Mouse (Mus musculus): ENCODE data around the gene Gna15. TPM values are rescaled to one million over a fixed set of nuclear protein-coding genes. Genes with fewer than 3 reads are reported as not detected.
A peak's percentile ranks its signal among the peaks of the same experiment; 100 is the strongest.

Gene Gna15
- polyA plus RNA-seq, 1 experiment from 2014 or later = 1.1 TPM

DNA sequence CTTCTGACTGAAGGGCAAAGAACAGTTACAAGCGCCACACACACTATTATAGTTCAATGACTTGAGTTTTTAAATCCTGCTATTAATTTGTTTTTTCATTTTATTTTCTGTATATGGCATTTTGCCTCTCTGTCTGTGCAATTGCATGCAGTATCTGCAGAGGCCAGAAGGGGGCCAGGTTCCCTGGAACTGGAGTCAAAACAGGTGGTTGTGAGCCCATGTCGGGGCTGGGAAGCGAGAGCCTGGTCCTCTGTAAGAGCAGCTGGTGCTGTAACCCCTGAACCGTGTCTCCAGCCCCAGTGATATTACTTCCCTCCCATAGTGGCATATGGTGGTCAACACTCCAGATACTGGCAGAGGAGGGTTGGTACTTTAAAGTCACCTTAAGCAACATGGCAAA lies 5.5 kb downstream of the Gna15 start:
- Histone ChIP-seq H3K4me1 (ENCODE audit: control insufficient read depth, insufficient read depth, low read depth, low read length) (no peaks in the 10 kb centered on the region), H3K9ac (ENCODE audit: low read depth, low read length) (no peak overlapping the region), H3K27ac (ENCODE audit: low read depth, low read length) (no peak overlapping the region), H3K4me3 (ENCODE audit: low read length) (no peak overlapping the region), H3K36me3 (ENCODE audit: control insufficient read depth, insufficient read depth, low read length) (no peaks in the 10 kb centered on the region), H3K4me2 (ENCODE audit: low read length) (no peak overlapping the region), H3K9me3 (ENCODE audit: control insufficient read depth, low read length) (no peaks in the 10 kb centered on the region), H3K27me3 (replicated peaks; ENCODE audit: control insufficient read depth, insufficient read depth, low read length) (peaks cover 5% of the 10 kb centered on the region; the same call in 1 of the 2 replicates)
- ATAC-seq = no peak
- WGBS = 13% methylated on average over 4 of the region's 4 CpGs

DNA sequence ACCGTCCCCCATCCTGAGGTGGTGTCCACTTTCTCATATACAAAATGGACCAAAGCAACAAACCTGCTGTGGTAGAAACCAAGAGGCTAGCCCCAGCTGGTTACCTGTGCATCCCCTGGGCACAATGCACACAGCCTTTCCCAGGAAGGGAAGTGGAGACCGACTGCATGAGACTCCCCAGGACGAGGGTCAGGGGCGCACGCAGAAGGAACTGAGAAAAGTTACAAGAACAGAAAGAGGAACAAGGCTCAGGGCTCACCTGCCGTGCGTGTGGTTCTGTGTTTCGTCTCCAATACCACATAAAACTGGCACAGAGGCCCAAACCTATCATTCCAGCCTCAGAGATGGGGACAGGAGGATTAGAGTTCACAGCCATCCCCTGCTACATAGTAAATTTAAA lies 6.8 kb downstream of the Gna15 start:
- peaks cover 4% of the 10 kb centered on the region; the same call in 1 of the 2 replicates for H3K27me3 ChIP-seq (replicated peaks; ENCODE audit: control insufficient read depth, insufficient read depth, low read length)
- no peaks in the 10 kb centered on the region for H3K9me3 ChIP-seq (ENCODE audit: control insufficient read depth, low read length)
- ATAC-seq = no peak
- H3K4me1 ChIP-seq (ENCODE audit: control insufficient read depth, insufficient read depth, low read depth, low read length) = no peaks in the 10 kb centered on the region
- H3K4me3 ChIP-seq (ENCODE audit: low read length) = no peak overlapping the region
- H3K36me3 ChIP-seq (ENCODE audit: control insufficient read depth, insufficient read depth, low read length) = no peaks in the 10 kb centered on the region
- H3K9ac ChIP-seq (ENCODE audit: low read depth, low read length) = no peak overlapping the region
- no peak overlapping the region for H3K27ac ChIP-seq (ENCODE audit: low read depth, low read length)
- 76% methylated on average over 8 of the region's 8 CpGs for WGBS
- no peak overlapping the region for H3K4me2 ChIP-seq (ENCODE audit: low read length)

DNA sequence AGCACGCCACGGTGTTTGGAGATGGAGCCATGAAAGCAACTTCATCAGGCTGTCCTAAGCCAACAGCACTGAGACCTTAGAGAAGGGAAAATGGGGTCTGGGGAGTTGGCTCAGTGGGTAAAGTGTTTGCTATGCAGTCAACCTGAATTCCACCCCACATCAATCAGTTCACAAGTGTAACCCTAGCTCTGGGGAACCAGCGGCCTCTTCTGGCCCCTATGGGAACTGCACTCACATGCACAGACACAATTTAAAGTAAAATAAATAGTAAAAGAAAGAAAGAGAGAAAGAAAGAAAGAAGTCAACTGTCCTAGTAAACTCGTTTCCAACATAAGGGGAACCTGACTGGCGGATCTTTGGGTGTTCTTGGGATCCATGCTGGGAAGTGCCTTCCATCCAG lies 10.2 kb downstream of the Gna15 start:
- Histone ChIP-seq H3K36me3 (ENCODE audit: control insufficient read depth, insufficient read depth, low read length) (no peaks in the 10 kb centered on the region), H3K27me3 (replicated peaks; ENCODE audit: control insufficient read depth, insufficient read depth, low read length) (peaks cover 6% of the 10 kb centered on the region; the same call in 1 of the 2 replicates), H3K9me3 (ENCODE audit: control insufficient read depth, low read length) (no peaks in the 10 kb centered on the region), H3K9ac (ENCODE audit: low read depth, low read length) (no peak overlapping the region), H3K4me2 (ENCODE audit: low read length) (no peak overlapping the region), H3K27ac (ENCODE audit: low read depth, low read length) (no peak overlapping the region), H3K4me3 (ENCODE audit: low read length) (no peak overlapping the region), H3K4me1 (ENCODE audit: control insufficient read depth, insufficient read depth, low read depth, low read length) (no peaks in the 10 kb centered on the region)
- WGBS = 87% methylated on average over 5 of the region's 5 CpGs
- no peak for ATAC-seq

DNA sequence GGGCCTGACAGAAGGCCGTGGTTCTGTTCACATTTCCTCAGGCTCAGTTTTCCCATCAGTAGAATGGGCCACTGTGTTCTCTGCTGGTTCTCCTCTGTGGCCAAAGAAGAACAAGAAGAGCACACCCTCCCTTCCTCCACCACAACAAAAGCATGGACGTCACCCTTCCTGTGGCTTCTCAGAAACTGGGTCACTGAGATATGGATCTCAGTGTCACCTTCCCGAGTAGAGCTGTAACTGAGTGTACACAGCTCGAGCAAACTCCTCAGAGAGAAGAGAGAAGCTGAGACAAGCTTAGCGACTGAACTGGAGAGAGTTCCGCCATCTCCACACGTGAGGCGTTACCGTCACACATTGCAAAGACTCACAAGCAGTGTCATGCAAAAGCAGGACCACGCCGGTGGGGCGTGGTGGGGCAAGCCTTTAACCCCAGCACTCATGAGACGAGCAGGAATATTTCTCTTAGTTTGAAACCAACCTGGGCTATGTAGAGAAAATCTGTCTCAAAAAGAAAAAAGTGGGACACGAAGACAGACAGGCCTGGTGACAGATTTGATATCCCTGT lies 13.7 kb downstream of the Gna15 start:
- Histone ChIP-seq H3K27me3 (replicated peaks; ENCODE audit: control insufficient read depth, insufficient read depth, low read length) (peaks cover 6% of the 10 kb centered on the region; the same call in 1 of the 2 replicates), H3K9me3 (ENCODE audit: control insufficient read depth, low read length) (no peaks in the 10 kb centered on the region), H3K9ac (ENCODE audit: low read depth, low read length) (no peak overlapping the region), H3K36me3 (ENCODE audit: control insufficient read depth, insufficient read depth, low read length) (no peaks in the 10 kb centered on the region), H3K27ac (ENCODE audit: low read depth, low read length) (no peak overlapping the region), H3K4me3 (ENCODE audit: low read length) (no peak overlapping the region), H3K4me2 (ENCODE audit: low read length) (no peak overlapping the region), H3K4me1 (ENCODE audit: control insufficient read depth, insufficient read depth, low read depth, low read length) (no peaks in the 10 kb centered on the region)
- no peak for ATAC-seq
- WGBS = 85% methylated on average over 14 of the region's 14 CpGs

DNA sequence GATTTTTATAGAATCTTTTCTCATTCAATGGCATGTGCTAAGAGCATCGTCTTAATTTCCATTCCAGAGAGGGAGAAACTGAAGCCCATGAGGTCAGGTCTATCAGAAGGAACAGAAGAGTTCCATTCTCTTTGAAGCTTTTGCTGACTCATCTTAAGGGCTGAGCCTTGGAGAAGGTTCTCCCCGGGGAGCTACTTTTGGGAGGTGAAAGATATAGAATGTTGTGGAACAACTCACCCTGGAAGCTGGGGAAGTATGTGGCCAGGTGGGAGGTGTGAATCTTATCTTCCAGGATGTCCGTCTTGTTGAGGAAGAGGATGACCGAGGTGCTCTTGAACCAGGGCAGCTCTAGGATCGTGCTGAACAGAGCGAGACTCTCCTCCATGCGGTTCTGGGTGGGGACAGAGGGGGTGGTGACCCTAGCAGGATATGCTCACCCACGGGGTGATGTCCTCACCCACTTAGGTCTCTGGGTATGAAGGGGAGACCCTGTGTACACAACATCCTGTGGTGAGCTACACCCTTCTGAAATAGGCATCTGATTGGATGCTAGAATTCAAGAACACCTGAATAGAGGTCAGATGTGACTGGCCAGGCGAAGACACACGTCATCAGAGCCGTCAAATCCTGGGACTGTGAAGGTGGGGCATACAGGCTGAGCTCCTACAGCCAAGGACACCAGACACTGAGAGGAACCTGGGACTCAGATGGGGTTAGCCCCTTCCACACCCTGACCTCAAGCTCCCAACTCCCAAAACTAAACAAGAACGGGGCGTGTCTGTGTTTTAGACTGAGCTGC lies 16.1 kb downstream of the Gna15 start:
- Histone ChIP-seq H3K9ac (ENCODE audit: low read depth, low read length) (no peak overlapping the region), H3K4me2 (ENCODE audit: low read length) (no peak overlapping the region), H3K27me3 (replicated peaks; ENCODE audit: control insufficient read depth, insufficient read depth, low read length) (peaks cover 6% of the 10 kb centered on the region; the same call in 1 of the 2 replicates), H3K27ac (ENCODE audit: low read depth, low read length) (no peak overlapping the region), H3K4me3 (ENCODE audit: low read length) (no peak overlapping the region), H3K9me3 (ENCODE audit: control insufficient read depth, low read length) (no peaks in the 10 kb centered on the region), H3K4me1 (ENCODE audit: control insufficient read depth, insufficient read depth, low read depth, low read length) (peaks cover 1% of the 10 kb centered on the region; the same call in 1 of the 2 replicates), H3K36me3 (ENCODE audit: control insufficient read depth, insufficient read depth, low read length) (no peaks in the 10 kb centered on the region)
- no peak for ATAC-seq
- 79% methylated on average over 13 of the region's 13 CpGs for WGBS

DNA sequence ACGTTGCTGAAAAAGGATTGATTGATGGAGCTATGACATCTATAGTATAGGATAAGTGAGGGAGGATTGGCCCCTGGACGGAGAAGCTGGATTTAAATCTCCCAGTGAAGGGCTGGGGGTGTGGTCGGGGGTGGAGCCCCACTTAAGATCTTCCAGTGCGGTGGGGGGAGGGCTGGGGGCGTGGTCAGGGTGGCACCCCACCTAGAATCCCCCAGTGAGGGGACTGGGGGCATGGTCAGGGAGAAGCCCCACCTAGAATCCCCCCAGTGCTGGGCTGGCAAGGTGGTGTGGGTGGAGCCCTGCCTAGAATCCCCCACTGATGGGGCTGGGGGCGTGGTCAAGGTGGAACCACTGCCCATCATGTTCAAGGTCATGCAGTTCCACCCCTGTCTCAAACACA lies 16.9 kb downstream of the Gna15 start:
- peaks cover 4% of the 10 kb centered on the region; the same call in 1 of the 2 replicates for H3K27me3 ChIP-seq (replicated peaks; ENCODE audit: control insufficient read depth, insufficient read depth, low read length)
- H3K4me2 ChIP-seq (ENCODE audit: low read length) = no peak overlapping the region
- peaks cover 3% of the 10 kb centered on the region; the same call in 1 of the 2 replicates for H3K4me1 ChIP-seq (ENCODE audit: control insufficient read depth, insufficient read depth, low read depth, low read length)
- WGBS = 36% methylated on average over 6 of the region's 6 CpGs
- H3K36me3 ChIP-seq (ENCODE audit: control insufficient read depth, insufficient read depth, low read length) = no peaks in the 10 kb centered on the region
- ATAC-seq = no peak
- no peak overlapping the region for H3K4me3 ChIP-seq (ENCODE audit: low read length)
- no peaks in the 10 kb centered on the region for H3K9me3 ChIP-seq (ENCODE audit: control insufficient read depth, low read length)
- H3K27ac ChIP-seq (ENCODE audit: low read depth, low read length) = no peak overlapping the region
- H3K9ac ChIP-seq (ENCODE audit: low read depth, low read length) = no peak overlapping the region

DNA sequence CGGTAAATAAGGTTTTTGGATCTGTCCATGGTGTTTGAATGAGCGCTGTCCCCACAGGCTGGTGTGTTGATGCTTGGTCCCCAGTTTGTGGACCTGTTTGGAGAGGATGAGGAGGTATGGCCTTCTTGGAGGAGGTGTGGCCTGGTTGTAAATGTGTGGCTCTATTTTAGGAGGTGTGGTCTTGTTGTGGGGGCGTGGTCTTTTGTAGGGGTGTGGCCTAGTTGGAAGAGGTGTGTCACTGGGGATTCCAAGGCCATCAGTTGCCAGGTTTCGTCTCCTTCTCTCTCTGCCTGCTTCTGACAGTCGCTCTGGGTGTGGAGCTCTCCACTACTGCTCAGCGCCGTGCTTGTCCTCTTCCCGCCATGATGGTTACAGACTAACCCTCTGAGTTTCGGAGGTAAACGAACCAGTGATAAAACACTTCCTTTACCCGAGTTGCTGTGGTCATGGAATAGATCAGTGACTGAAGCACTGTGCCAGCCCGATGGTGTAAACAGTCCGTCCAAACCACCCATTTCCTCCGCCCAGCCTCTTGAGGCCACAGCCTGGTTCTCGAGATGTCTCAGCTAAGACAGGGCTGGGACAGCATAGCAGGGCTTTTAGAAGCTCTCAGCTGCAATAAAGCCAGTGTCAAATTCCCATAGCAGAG lies 18.9 kb downstream of the Gna15 start:
- no peak overlapping the region for H3K4me2 ChIP-seq (ENCODE audit: low read length)
- 82% methylated on average over 15 of the region's 15 CpGs for WGBS

DNA sequence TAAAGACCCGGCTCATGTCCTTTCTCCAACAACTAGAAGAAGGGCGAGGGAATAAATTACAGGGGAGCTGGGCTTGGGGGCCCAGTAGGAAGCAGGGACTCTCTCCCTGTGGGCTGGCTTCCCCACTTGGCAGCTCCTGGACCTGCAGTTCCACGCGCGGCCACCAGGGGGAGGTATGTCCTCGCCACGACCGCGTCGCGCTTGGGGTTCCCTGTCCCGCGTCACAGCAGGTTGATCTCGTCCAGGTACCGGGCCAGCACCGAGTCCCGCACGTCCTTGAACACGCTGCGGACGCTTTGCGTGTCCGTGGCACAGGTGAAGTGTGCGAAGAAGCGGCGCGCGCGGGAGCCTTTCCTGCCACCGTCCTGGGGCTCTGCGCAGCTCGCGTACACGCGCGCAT lies 21.4 kb downstream of the Gna15 start:
- Histone ChIP-seq H3K27me3 (replicated peaks; ENCODE audit: control insufficient read depth, insufficient read depth, low read length) (no peaks in the 10 kb centered on the region), H3K4me1 (ENCODE audit: control insufficient read depth, insufficient read depth, low read depth, low read length) (peaks cover 3% of the 10 kb centered on the region; the same call in 1 of the 2 replicates), H3K36me3 (ENCODE audit: control insufficient read depth, insufficient read depth, low read length) (no peaks in the 10 kb centered on the region), H3K9me3 (ENCODE audit: control insufficient read depth, low read length) (no peaks in the 10 kb centered on the region), H3K4me3 (ENCODE audit: low read length) (peak overlapping the region; percentile 47), H3K27ac (ENCODE audit: low read depth, low read length) (no peak overlapping the region), H3K4me2 (ENCODE audit: low read length) (peak overlapping the region; percentile 87), H3K9ac (ENCODE audit: low read depth, low read length) (peak overlapping the region; percentile 66)
- peak; percentile 47 for ATAC-seq
- WGBS = 12% methylated on average over 30 of the region's 36 CpGs

More for the DNA sequence above, 18.9 kb downstream of the Gna15 start:
- no peaks in the 10 kb centered on the region for H3K27me3 ChIP-seq (replicated peaks; ENCODE audit: control insufficient read depth, insufficient read depth, low read length)
- H3K36me3 ChIP-seq (ENCODE audit: control insufficient read depth, insufficient read depth, low read length) = no peaks in the 10 kb centered on the region
- H3K4me1 ChIP-seq (ENCODE audit: control insufficient read depth, insufficient read depth, low read depth, low read length) = peaks cover 3% of the 10 kb centered on the region; the same call in 1 of the 2 replicates
- H3K9me3 ChIP-seq (ENCODE audit: control insufficient read depth, low read length) = no peaks in the 10 kb centered on the region
- no peak overlapping the region for H3K9ac ChIP-seq (ENCODE audit: low read depth, low read length)
- H3K27ac ChIP-seq (ENCODE audit: low read depth, low read length) = no peak overlapping the region
- ATAC-seq = no peak
- no peak overlapping the region for H3K4me3 ChIP-seq (ENCODE audit: low read length)

DNA sequence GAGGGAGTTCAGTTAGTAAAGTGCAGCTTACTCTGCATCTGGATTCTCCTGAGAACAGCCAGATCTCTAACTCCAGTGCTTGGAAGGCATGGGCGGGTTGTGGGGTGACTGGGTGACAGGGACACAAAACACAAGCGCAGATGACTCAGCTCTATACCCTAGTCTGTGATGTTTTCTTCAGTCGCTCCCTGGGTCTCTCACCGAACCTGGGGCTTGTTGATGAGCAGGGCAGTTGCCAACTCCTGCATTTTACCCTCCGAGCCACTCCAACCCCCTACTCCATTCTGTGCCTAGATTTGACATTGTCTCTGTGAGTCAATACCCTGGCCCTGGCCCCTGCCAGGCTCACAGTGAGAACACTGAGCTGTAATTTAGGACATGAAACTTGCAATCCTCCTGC lies 22.2 kb downstream of the Gna15 start:
- Histone ChIP-seq H3K36me3 (ENCODE audit: control insufficient read depth, insufficient read depth, low read length) (no peaks in the 10 kb centered on the region), H3K4me1 (ENCODE audit: control insufficient read depth, insufficient read depth, low read depth, low read length) (peaks cover 10% of the 10 kb centered on the region), H3K9me3 (ENCODE audit: control insufficient read depth, low read length) (no peaks in the 10 kb centered on the region), H3K4me2 (ENCODE audit: low read length) (no peak overlapping the region), H3K27me3 (replicated peaks; ENCODE audit: control insufficient read depth, insufficient read depth, low read length) (no peaks in the 10 kb centered on the region), H3K9ac (ENCODE audit: low read depth, low read length) (no peak overlapping the region), H3K4me3 (ENCODE audit: low read length) (no peak overlapping the region), H3K27ac (ENCODE audit: low read depth, low read length) (no peak overlapping the region)
- WGBS = 82% methylated on average over 5 of the region's 5 CpGs
- ATAC-seq = no peak

All from hindbrain, embryonic 16.5 days (tissue).